Mouse (Mus musculus) midbrain, embryonic 12.5 days (tissue): ENCODE measurements around the gene Polr1d. TPM values are rescaled to one million over a fixed set of nuclear protein-coding genes. Genes with fewer than 3 reads are reported as not detected.

ENCODE experiments used
- ATAC-seq: fragments of 200-750 bp; cut with Nextera tagmentation; 2 replicates; pipeline ENCODE4 v1.8.0; 2017; ENCODE audit warnings: low read depth, moderate TSS enrichment, moderate library complexity; ENCODE audit not compliant: low FRiP score
- H3K27ac ChIP-seq: fragments of 300-500 bp; sonication (generic); replicated peaks from 2 replicates; pipeline ENCODE4 v1.5.1; 2016; ENCODE audit warnings: mild to moderate bottlenecking
- H3K27me3 ChIP-seq: fragments of 300-500 bp; sonication (generic); 2 replicates; pipeline ENCODE4 v1.6.1; 2016; ENCODE audit warnings: mild to moderate bottlenecking
- H3K36me3 ChIP-seq: fragments of 300-500 bp; sonication (generic); 2 replicates; pipeline ENCODE4 v1.6.1; 2016
- H3K4me1 ChIP-seq: fragments of 300-500 bp; sonication (generic); 2 replicates; pipeline ENCODE4 v1.6.1; 2016
- H3K4me2 ChIP-seq: fragments of 300-500 bp; sonication (generic); replicated peaks from 2 replicates; pipeline ENCODE4 v1.6.1; 2016; ENCODE audit warnings: mild to moderate bottlenecking, moderate library complexity
- H3K4me3 ChIP-seq: fragments of 300-500 bp; sonication (generic); 2 replicates; pipeline ENCODE4 v1.5.1; 2016; ENCODE audit warnings: mild to moderate bottlenecking
- H3K9ac ChIP-seq: fragments of 300-500 bp; sonication (generic); replicated peaks from 2 replicates; pipeline ENCODE4 v1.6.1; 2016; ENCODE audit warnings: mild to moderate bottlenecking, moderate library complexity
- H3K9me3 ChIP-seq: fragments of 300-500 bp; sonication (generic); 2 replicates; pipeline ENCODE4 v1.6.1; 2016; ENCODE audit warnings: mild to moderate bottlenecking
- WGBS: fragments of 180-500 bp; shearing (Covaris S2); methylation state at CpG from one replicate; pipeline ENCODE4 v1.1.7; 2016; 5-methylcytosine and 5-hydroxymethylcytosine counted together
- polyA plus RNA-seq: library from polyadenylated mRNA; unstranded; fragments of >200 nt; fragmentation: Nextera tagmentation; extraction: Ambion mirVana; gene quantifications from 2 replicates; pipeline ENCODE4 v1.2.1, GENCODE M21; 2016

Gene Polr1d
- polyA plus RNA-seq, result 95.4 and 100 TPM in 2 replicates

DNA sequence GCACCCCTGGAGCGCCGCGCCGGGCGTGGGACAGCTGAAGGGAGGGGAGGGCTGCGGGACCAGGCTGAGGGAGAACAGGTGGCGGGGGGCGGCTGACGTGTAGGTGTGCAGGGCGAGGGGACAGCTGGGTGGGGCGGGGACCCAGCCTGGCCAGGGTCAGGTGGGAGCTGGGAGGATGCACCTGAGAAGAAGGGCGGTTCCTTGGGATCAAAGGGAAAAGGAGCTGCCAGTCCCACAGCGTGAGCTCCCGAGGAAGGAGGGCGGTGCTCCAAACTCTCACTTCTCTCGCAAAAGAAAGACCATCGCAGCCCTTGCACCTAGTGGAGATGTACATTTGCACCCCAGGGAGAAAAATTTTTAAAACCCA lies at the start of gene Polr1d:
TSS of gene Polr1d (plus strand) at position 252 of the 367 bp plus-strand sequence.
- Histone ChIP-seq H3K4me1 (peaks cover 20% of the 10 kb centered on the region), H3K4me3 (peak within 1 kb of the TSS; percentile 81), H3K27me3 (peaks cover 10% of the 10 kb centered on the region), H3K27ac (peak within 1 kb of the TSS; percentile 86), H3K9ac (peak within 1 kb of the TSS; percentile 80), H3K4me2 (peak within 1 kb of the TSS; percentile 94), H3K36me3 (peaks cover 4% of the 10 kb centered on the region; the same call in 1 of the 2 replicates), H3K9me3 (no peaks in the 10 kb centered on the region)
- under 1% methylated on average over 17 of the region's 17 CpGs for WGBS
- ATAC-seq, result no peak

- Histone ChIP-seq H3K27ac (no peak overlapping the region), H3K4me1 (peaks cover 4% of the 10 kb centered on the region; the same call in 1 of the 2 replicates), H3K36me3 (no peaks in the 10 kb centered on the region), H3K4me2 (no peak overlapping the region), H3K9me3 (no peaks in the 10 kb centered on the region), H3K4me3 (no peak overlapping the region), H3K9ac (no peak overlapping the region), H3K27me3 (no peaks in the 10 kb centered on the region)
- 86% methylated on average over 14 of the region's 14 CpGs for WGBS
- no peak for ATAC-seq
Observed at GRCm38 (mm10) chr5:147031281-147031680, 45.6 kb upstream of the Polr1d start.

- H3K27me3 ChIP-seq, result no peaks in the 10 kb centered on the region
- WGBS, result 90% methylated on average over 13 of the region's 13 CpGs
- H3K27ac ChIP-seq, result no peak overlapping the region
- H3K9me3 ChIP-seq, result no peaks in the 10 kb centered on the region
- no peak overlapping the region for H3K4me2 ChIP-seq
- H3K9ac ChIP-seq, result no peak overlapping the region
- ATAC-seq, result no peak
- peaks cover 4% of the 10 kb centered on the region; the same call in 1 of the 2 replicates for H3K4me1 ChIP-seq
- no peaks in the 10 kb centered on the region for H3K36me3 ChIP-seq
- H3K4me3 ChIP-seq, result no peak overlapping the region
Observed at GRCm38 (mm10) chr5:147033155-147033554, 43.7 kb upstream of the Polr1d start.

- Histone ChIP-seq H3K9ac (no peak overlapping the region), H3K27me3 (no peaks in the 10 kb centered on the region), H3K27ac (no peak overlapping the region), H3K4me2 (no peak overlapping the region), H3K4me1 (peaks cover 4% of the 10 kb centered on the region; the same call in 1 of the 2 replicates), H3K4me3 (no peak overlapping the region), H3K36me3 (no peaks in the 10 kb centered on the region), H3K9me3 (no peaks in the 10 kb centered on the region)
- ATAC-seq, result no peak
- 69% methylated on average over 12 of the region's 12 CpGs for WGBS
Observed at GRCm38 (mm10) chr5:147034283-147034682, 42.6 kb upstream of the Polr1d start.

- 96% methylated on average over 6 of the region's 6 CpGs for WGBS
- H3K9ac ChIP-seq, result no peak overlapping the region
- H3K27ac ChIP-seq, result no peak overlapping the region
- H3K27me3 ChIP-seq, result no peaks in the 10 kb centered on the region
- no peaks in the 10 kb centered on the region for H3K36me3 ChIP-seq
- H3K4me1 ChIP-seq, result peaks cover 4% of the 10 kb centered on the region; the same call in 1 of the 2 replicates
- H3K4me3 ChIP-seq, result no peak overlapping the region
- H3K4me2 ChIP-seq, result no peak overlapping the region
- no peak for ATAC-seq
- no peaks in the 10 kb centered on the region for H3K9me3 ChIP-seq
Observed at GRCm38 (mm10) chr5:147035301-147035700, 41.5 kb upstream of the Polr1d start.

DNA sequence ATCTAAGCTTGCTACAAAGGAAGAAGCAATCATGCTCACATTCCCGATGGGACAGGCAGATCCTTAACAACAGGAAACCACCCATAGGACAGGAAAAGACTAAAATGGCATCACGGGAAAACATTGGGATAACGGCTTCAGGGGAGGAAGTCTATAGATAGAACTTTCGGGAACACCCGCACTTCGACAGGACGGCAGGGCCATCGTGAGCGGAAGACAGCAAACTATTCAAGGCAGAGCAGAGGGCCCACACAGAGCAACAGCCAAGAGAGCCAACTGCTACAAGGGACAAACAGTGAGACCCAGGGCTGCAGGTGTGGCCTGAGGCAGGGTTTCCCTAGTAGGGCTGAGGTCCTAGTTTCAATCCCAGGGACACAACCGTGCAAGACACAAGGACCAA lies 40.8 kb upstream of the Polr1d start:
- no peak for ATAC-seq
- Histone ChIP-seq H3K4me3 (no peak overlapping the region), H3K4me1 (peaks cover 4% of the 10 kb centered on the region; the same call in 1 of the 2 replicates), H3K9ac (no peak overlapping the region), H3K36me3 (no peaks in the 10 kb centered on the region), H3K27me3 (no peaks in the 10 kb centered on the region), H3K27ac (no peak overlapping the region), H3K4me2 (no peak overlapping the region), H3K9me3 (no peaks in the 10 kb centered on the region)
- WGBS, result 91% methylated on average over 10 of the region's 10 CpGs

DNA sequence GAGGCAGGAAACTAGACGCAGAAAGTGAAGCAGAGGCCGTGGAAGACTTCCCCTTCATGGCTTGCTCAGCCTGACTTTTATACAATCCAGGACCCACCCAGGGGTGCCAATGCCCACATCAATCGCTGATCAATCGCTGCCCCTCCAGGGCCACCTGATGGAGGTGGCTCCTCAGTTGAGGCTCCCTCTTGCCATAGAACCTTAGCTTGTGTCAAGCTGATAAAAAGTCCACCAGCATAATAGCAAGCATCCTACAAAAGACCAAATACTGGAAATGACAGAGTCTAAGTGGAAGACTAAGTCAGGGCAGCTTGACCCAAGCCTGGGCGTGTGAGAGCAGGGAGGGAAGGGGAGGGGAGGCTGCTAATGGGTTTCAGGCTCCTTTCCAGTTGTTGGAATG lies 40.2 kb upstream of the Polr1d start:
- Histone ChIP-seq H3K4me3 (no peak overlapping the region), H3K4me1 (peaks cover 4% of the 10 kb centered on the region; the same call in 1 of the 2 replicates), H3K36me3 (no peaks in the 10 kb centered on the region), H3K4me2 (no peak overlapping the region), H3K27ac (no peak overlapping the region), H3K9ac (no peak overlapping the region), H3K27me3 (no peaks in the 10 kb centered on the region), H3K9me3 (no peaks in the 10 kb centered on the region)
- WGBS, result 90% methylated on average over 5 of the region's 5 CpGs
- no peak for ATAC-seq

- WGBS, result 69% methylated on average over 3 of the region's 3 CpGs
- no peak for ATAC-seq
- Histone ChIP-seq H3K27me3 (no peaks in the 10 kb centered on the region), H3K9me3 (no peaks in the 10 kb centered on the region), H3K4me3 (no peak overlapping the region), H3K27ac (no peak overlapping the region), H3K4me1 (peaks cover 6% of the 10 kb centered on the region; the same call in 1 of the 2 replicates), H3K4me2 (no peak overlapping the region), H3K36me3 (0 out of 2 replicates have a peak, but pooled peaks cover 2% of the 10 kb centered on the region), H3K9ac (no peak overlapping the region)
Observed at GRCm38 (mm10) chr5:147037601-147038000, 39.2 kb upstream of the Polr1d start.

DNA sequence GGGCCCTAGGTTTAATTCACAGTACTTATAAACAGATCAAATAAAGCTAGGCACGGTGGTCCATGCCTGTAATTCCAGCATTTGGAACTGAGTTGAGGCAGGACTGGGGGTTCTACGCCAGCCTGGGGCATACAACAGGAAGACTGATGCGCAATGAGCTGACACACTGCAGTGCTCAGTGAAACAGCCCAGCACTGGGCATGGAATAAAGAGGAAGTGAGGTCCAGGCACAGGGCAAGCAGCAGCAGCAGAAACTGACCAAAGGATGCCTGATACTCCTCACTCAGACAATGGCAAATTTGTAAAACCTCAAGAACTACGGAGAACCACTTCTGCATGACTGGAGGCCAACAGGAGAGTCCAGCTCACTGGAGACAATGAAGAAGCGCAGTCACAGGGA lies 37.5 kb upstream of the Polr1d start:
- ATAC-seq, result no peak
- H3K9me3 ChIP-seq, result no peaks in the 10 kb centered on the region
- H3K27me3 ChIP-seq, result no peaks in the 10 kb centered on the region
- peaks cover 17% of the 10 kb centered on the region; the same call in 1 of the 2 replicates for H3K4me1 ChIP-seq
- H3K9ac ChIP-seq, result no peak overlapping the region
- H3K4me3 ChIP-seq, result no peak overlapping the region
- no peak overlapping the region for H3K27ac ChIP-seq
- H3K4me2 ChIP-seq, result no peak overlapping the region
- H3K36me3 ChIP-seq, result 0 out of 2 replicates have a peak, but pooled peaks cover 2% of the 10 kb centered on the region
- WGBS, result 77% methylated on average over 5 of the region's 5 CpGs

DNA sequence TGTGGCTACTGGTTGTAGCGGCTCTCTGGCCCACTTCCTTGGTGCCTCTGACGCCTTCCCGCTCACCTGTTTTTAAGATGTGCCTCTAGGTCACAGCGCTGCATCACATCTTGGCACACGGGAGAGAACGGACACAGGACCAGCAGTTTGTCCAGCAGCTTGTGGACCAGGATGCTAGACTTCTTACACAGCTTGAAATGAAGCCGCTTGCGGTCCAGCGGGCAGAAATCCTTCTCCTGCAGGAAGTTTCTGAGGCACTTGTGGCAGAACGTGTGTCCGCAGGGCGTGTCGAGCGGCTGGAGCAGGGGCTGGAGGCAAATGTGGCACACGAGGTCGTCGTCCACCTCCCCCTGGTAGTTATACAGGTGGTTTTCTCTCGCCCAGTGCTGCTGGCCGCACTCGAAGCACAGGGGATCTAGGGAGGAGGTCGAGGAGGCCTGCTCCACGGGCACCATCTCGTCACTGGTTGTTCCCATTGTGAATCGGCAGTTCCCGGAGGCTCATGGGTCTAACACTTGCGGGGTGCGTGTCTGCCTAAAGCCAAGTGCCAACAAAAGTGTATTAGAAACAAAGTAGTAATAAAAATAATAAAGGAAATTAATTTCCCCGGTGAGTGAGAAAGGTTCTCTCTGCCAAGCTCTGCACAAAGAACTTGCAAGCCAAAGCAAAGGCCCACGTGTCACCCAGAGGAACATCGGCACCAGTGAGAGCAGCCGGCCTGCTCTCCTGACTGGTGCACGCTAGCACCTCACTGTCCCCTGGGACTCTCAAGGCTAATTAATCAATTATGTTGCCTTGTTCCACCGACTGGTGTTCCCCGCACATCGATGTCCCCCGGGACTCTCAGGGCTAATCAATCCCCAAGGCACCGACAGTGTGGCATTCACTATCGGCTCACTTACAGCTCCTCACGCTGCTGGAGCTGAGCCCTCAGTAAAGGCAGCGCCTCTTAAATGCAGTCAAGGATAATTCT lies 34.6 kb upstream of the Polr1d start:
- ATAC-seq, result no peak
- no peak overlapping the region for H3K27ac ChIP-seq
- H3K4me2 ChIP-seq, result no peak overlapping the region
- no peak overlapping the region for H3K9ac ChIP-seq
- H3K36me3 ChIP-seq, result 0 out of 2 replicates have a peak, but pooled peaks cover 2% of the 10 kb centered on the region
- H3K27me3 ChIP-seq, result no peaks in the 10 kb centered on the region
- peaks cover 18% of the 10 kb centered on the region; the same call in 1 of the 2 replicates for H3K4me1 ChIP-seq
- no peaks in the 10 kb centered on the region for H3K9me3 ChIP-seq
- no peak overlapping the region for H3K4me3 ChIP-seq
- WGBS, result 83% methylated on average over 40 of the region's 40 CpGs

- no peak overlapping the region for H3K4me3 ChIP-seq
- no peaks in the 10 kb centered on the region for H3K27me3 ChIP-seq
- ATAC-seq, result no peak
- no peaks in the 10 kb centered on the region for H3K9me3 ChIP-seq
- H3K9ac ChIP-seq, result no peak overlapping the region
- H3K27ac ChIP-seq, result no peak overlapping the region
- H3K4me2 ChIP-seq, result no peak overlapping the region
- H3K36me3 ChIP-seq, result 0 out of 2 replicates have a peak, but pooled peaks cover 2% of the 10 kb centered on the region
- 72% methylated on average over 15 of the region's 15 CpGs for WGBS
- H3K4me1 ChIP-seq, result peaks cover 18% of the 10 kb centered on the region; the same call in 1 of the 2 replicates
Observed at GRCm38 (mm10) chr5:147043240-147043844, 33.5 kb upstream of the Polr1d start.

DNA sequence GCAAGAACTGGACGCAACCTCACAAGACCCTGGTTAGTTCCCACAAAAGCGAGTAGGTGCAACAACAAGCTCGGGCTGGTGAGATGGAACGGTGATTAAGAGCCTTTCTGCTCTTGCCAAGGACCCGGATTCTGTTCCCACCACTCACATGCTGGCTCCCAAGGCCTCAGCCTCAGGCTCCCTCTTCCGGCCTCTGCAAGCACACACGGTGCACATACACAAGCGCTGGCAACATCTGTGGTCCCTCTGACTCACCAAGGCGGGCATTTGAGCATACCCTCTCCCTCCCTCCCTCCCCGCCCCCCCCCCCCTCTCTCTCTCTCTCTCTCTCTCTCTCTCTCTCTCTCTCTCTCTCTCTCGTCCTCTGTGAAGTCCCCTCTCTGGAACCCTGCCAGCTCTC lies 31.5 kb upstream of the Polr1d start:
- Histone ChIP-seq H3K27me3 (no peaks in the 10 kb centered on the region), H3K4me1 (peaks cover 18% of the 10 kb centered on the region; the same call in 1 of the 2 replicates), H3K9me3 (no peaks in the 10 kb centered on the region), H3K9ac (no peak overlapping the region), H3K4me2 (no peak overlapping the region), H3K27ac (no peak overlapping the region), H3K4me3 (no peak overlapping the region), H3K36me3 (0 out of 2 replicates have a peak, but pooled peaks cover 2% of the 10 kb centered on the region)
- 79% methylated on average over 10 of the region's 11 CpGs for WGBS
- ATAC-seq, result no peak
